Comparison of ENCODE assay signal across 14 mouse cellular contexts in the genomic region with DNA sequence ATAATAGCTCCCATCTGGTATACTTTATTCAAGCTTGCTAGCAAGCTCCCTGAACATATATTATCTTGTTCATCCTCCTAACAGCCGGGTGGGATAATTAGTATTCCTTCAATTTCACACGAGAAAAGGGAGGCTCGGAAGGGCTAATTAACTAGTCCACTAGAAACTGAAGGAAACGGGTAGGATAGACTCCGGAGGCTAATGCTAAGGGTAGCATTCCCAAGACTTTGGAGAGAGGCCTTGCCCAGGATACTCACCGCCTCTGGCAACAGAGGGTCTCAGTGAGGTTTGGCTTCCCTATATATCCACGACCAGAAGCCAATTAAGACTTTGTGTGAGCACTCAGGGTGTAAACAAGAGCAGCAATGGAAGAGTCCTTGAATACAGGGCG. TPM values are rescaled to one million over a fixed set of nuclear protein-coding genes. Genes with fewer than 3 reads are reported as not detected.
A peak's percentile ranks its signal among the peaks of the same experiment; 100 is the strongest.
DNase-seq lines count a peak whose midpoint lies in the region; ATAC-seq and TF ChIP-seq lines count a peak whose summit lies in the region.
"Had no signal": no experiment of that assay in that cellular context is flagged by ENCODE, and none has a peak within 500 bp of the region (broad histone marks: within the 10 kb centered on the region; RNA-seq: fewer than 3 reads in every experiment).

No protein-coding gene starts in this region.

- H3K9me3 ChIP-seq in midbrain, embryonic 11.5 days (ENCODE audit: control insufficient read depth, low read length): no peaks in the 10 kb centered on the region
- H3K9me3 ChIP-seq in midbrain, embryonic 13.5 days: no peaks in the 10 kb centered on the region
- H3K9me3 ChIP-seq in forebrain, postnatal 0 days (ENCODE audit: low read length): no peaks in the 10 kb centered on the region
- no peaks in the 10 kb centered on the region for H3K9me3 ChIP-seq in neural tube, embryonic 15.5 days (replicated peaks)
- no peaks in the 10 kb centered on the region for H3K9me3 ChIP-seq in heart, embryonic 10.5 days
- H3K9me3 ChIP-seq: embryonic facial prominence, embryonic 12.5 days had no signal

- ATAC-seq in midbrain, embryonic 11.5 days (ENCODE audit: low FRiP score): no peak
- ATAC-seq in midbrain, embryonic 13.5 days: no peak
- ATAC-seq in forebrain, postnatal 0 days: no peak
- ATAC-seq in neural tube, embryonic 15.5 days (ENCODE audit: low FRiP score): no peak; the same call in 1 of the 2 replicates

- H3K4me1 ChIP-seq in midbrain, embryonic 11.5 days (ENCODE audit: control insufficient read depth, insufficient read depth, low read length): peaks cover 14% of the 10 kb centered on the region
- peaks cover 37% of the 10 kb centered on the region for H3K4me1 ChIP-seq in midbrain, embryonic 13.5 days (replicated peaks)
- 0 out of 2 replicates have a peak, but pooled peaks cover 4% of the 10 kb centered on the region for H3K4me1 ChIP-seq in forebrain, postnatal 0 days (ENCODE audit: insufficient read depth)
- peaks cover 42% of the 10 kb centered on the region for H3K4me1 ChIP-seq in neural tube, embryonic 15.5 days
- peaks cover 31% of the 10 kb centered on the region for H3K4me1 ChIP-seq in heart, embryonic 10.5 days

- peak overlapping the region; percentile 71 for H3K4me2 ChIP-seq in midbrain, embryonic 11.5 days
- H3K4me2 ChIP-seq in midbrain, embryonic 13.5 days (replicated peaks): no peak overlapping the region; the same call in 1 of the 2 replicates
- H3K4me2 ChIP-seq in forebrain, postnatal 0 days (ENCODE audit: low read depth): peak overlapping the region; percentile 88
- peak overlapping the region; percentile 84 for H3K4me2 ChIP-seq in neural tube, embryonic 15.5 days

- H3K4me3 ChIP-seq in midbrain, embryonic 11.5 days (ENCODE audit: low read depth, low read length): no peak overlapping the region
- no peak overlapping the region for H3K4me3 ChIP-seq in midbrain, embryonic 13.5 days (replicated peaks)
- H3K4me3 ChIP-seq in forebrain, postnatal 0 days (ENCODE audit: low read depth, low read length): 0 out of 2 replicates have a peak overlapping the region, but pooled peaks have one; percentile 77
- H3K4me3 ChIP-seq in neural tube, embryonic 15.5 days (replicated peaks): peak overlapping the region; percentile 69; the same call in 1 of the 2 replicates
- no peak overlapping the region for H3K4me3 ChIP-seq in heart, embryonic 10.5 days

- 52% methylated on average over 8 of the region's 8 CpGs for WGBS in midbrain, embryonic 11.5 days
- WGBS in midbrain, embryonic 13.5 days: 38% methylated on average over 8 of the region's 8 CpGs
- 16% methylated on average over 8 of the region's 8 CpGs for WGBS in forebrain, postnatal 0 days
- 25% methylated on average over 8 of the region's 8 CpGs for WGBS in neural tube, embryonic 15.5 days
- 52% methylated on average over 8 of the region's 8 CpGs for WGBS in heart, embryonic 10.5 days

- H3K9ac ChIP-seq in midbrain, embryonic 11.5 days (ENCODE audit: low read length): no peak overlapping the region
- H3K9ac ChIP-seq in midbrain, embryonic 13.5 days (replicated peaks): no peak overlapping the region
- 0 out of 2 replicates have a peak overlapping the region, but pooled peaks have one; percentile 85 for H3K9ac ChIP-seq in forebrain, postnatal 0 days
- H3K9ac ChIP-seq in neural tube, embryonic 15.5 days (replicated peaks): peak overlapping the region; percentile 75; the same call in 1 of the 2 replicates
- H3K9ac ChIP-seq: liver, embryonic 14.5 days had no signal

- TF ChIP-seq CTCF in forebrain, postnatal 0 days (IDR thresholded peaks at IDR 0.05; ENCODE audit: low read depth): no peak

- no peak overlapping the region for H3K27ac ChIP-seq in midbrain, embryonic 11.5 days (ENCODE audit: low read depth, low read length)
- no peak overlapping the region for H3K27ac ChIP-seq in midbrain, embryonic 13.5 days
- H3K27ac ChIP-seq in forebrain, postnatal 0 days (ENCODE audit: low read depth, low read length): peak overlapping the region; percentile 95
- H3K27ac ChIP-seq in neural tube, embryonic 15.5 days (replicated peaks): peak overlapping the region; percentile 88
- no peak overlapping the region for H3K27ac ChIP-seq in heart, embryonic 10.5 days
- H3K27ac ChIP-seq: liver, embryonic 14.5 days had no signal

- H3K36me3 ChIP-seq in midbrain, embryonic 11.5 days (ENCODE audit: control insufficient read depth, insufficient read depth, low read length): no peaks in the 10 kb centered on the region
- H3K36me3 ChIP-seq in midbrain, embryonic 13.5 days: no peaks in the 10 kb centered on the region
- no peaks in the 10 kb centered on the region for H3K36me3 ChIP-seq in forebrain, postnatal 0 days (ENCODE audit: insufficient read depth)
- no peaks in the 10 kb centered on the region for H3K36me3 ChIP-seq in neural tube, embryonic 15.5 days
- no peaks in the 10 kb centered on the region for H3K36me3 ChIP-seq in heart, embryonic 10.5 days
- H3K36me3 ChIP-seq: embryonic facial prominence, embryonic 12.5 days had no signal

- H3K27me3 ChIP-seq in midbrain, embryonic 11.5 days (ENCODE audit: control insufficient read depth, insufficient read depth, low read length): peaks cover 39% of the 10 kb centered on the region
- peaks cover 50% of the 10 kb centered on the region for H3K27me3 ChIP-seq in midbrain, embryonic 13.5 days
- H3K27me3 ChIP-seq in forebrain, postnatal 0 days (ENCODE audit: insufficient read depth, low read length): no peaks in the 10 kb centered on the region
- peaks cover 17% of the 10 kb centered on the region for H3K27me3 ChIP-seq in neural tube, embryonic 15.5 days (replicated peaks)
- peaks cover 71% of the 10 kb centered on the region for H3K27me3 ChIP-seq in heart, embryonic 10.5 days (ENCODE audit: insufficient read depth, poor library complexity, severe bottlenecking)

- peak; percentile 22 for DNase-seq in cerebellum, adult 9-10 months
- DNase-seq in cerebellum, postnatal 14 days: no peak
- no peak for DNase-seq in midbrain, embryonic 11.5 days (ENCODE audit: low spot score, missing footprints)
- no peak for DNase-seq in forebrain, postnatal 0 days
- no peak for DNase-seq in MN1 (ENCODE audit: low spot score)
- no peak for DNase-seq in heart, embryonic 10.5 days (ENCODE audit: low spot score)
- DNase-seq: adrenal gland, postnatal 10 days; heart, adult 2 months had no signal

RNA-seq across cellular contexts. Expression of gene Gm13889, which starts 0.8 kb away (rescaled TPM):
- polyA plus RNA-seq in midbrain, embryonic 11.5 days (2014; fragmentation: Nextera tagmentation; extraction: Ambion mirVana): 1.7 and 1.9 TPM in 2 replicates
- polyA plus RNA-seq in midbrain, embryonic 13.5 days (2015; fragmentation: Nextera tagmentation; extraction: Ambion mirVana): 3.0 and 5.0 TPM in 2 replicates
- total RNA-seq in forebrain, postnatal 0 days (2014; rRNA removed): 47.5 and 72.6 TPM in 2 replicates
- 29.3 and 34.2 TPM in 2 replicates for polyA plus RNA-seq in forebrain, postnatal 0 days (2015; fragmentation: Nextera tagmentation; extraction: Ambion mirVana)
- 8.8 and 10.8 TPM in 2 replicates for polyA plus RNA-seq in neural tube, embryonic 15.5 days (2015; fragmentation: Nextera tagmentation; extraction: Ambion mirVana)
- 2.6 and 3.1 TPM in 2 replicates for polyA plus RNA-seq in heart, embryonic 10.5 days (2016; fragmentation: Nextera tagmentation; extraction: Ambion mirVana)

RNA-seq across cellular contexts. Expression of gene Gm27027, which starts 38.4 kb away (rescaled TPM):
- polyA plus RNA-seq in midbrain, embryonic 11.5 days (2014; fragmentation: Nextera tagmentation; extraction: Ambion mirVana): not detected in 2 replicates
- not detected in 2 replicates for polyA plus RNA-seq in midbrain, embryonic 13.5 days (2015; fragmentation: Nextera tagmentation; extraction: Ambion mirVana)
- not detected in 2 replicates for total RNA-seq in forebrain, postnatal 0 days (2014; rRNA removed)
- polyA plus RNA-seq in forebrain, postnatal 0 days (2015; fragmentation: Nextera tagmentation; extraction: Ambion mirVana): not detected in 2 replicates
- polyA plus RNA-seq in neural tube, embryonic 15.5 days (2015; fragmentation: Nextera tagmentation; extraction: Ambion mirVana): not detected in 2 replicates
- polyA plus RNA-seq in heart, embryonic 10.5 days (2016; fragmentation: Nextera tagmentation; extraction: Ambion mirVana): not detected in 2 replicates
- total RNA-seq: adrenal gland, postnatal 10 days; heart, adult 2 months; left cerebral cortex, postnatal 25 days had no signal
- polyA plus RNA-seq: embryonic facial prominence, embryonic 12.5 days; heart, adult 2 months; large intestine, adult 2 months; liver, embryonic 14.5 days had no signal

RNA-seq across cellular contexts. Expression of gene Alkbh3, which starts 52.8 kb away (rescaled TPM):
- 50.8 and 51.3 TPM in 2 replicates for polyA plus RNA-seq in midbrain, embryonic 11.5 days (2014; fragmentation: Nextera tagmentation; extraction: Ambion mirVana)
- polyA plus RNA-seq in midbrain, embryonic 13.5 days (2015; fragmentation: Nextera tagmentation; extraction: Ambion mirVana): 53.5 and 59.6 TPM in 2 replicates
- 36.2 and 53.1 TPM in 2 replicates for total RNA-seq in forebrain, postnatal 0 days (2014; rRNA removed)
- polyA plus RNA-seq in forebrain, postnatal 0 days (2015; fragmentation: Nextera tagmentation; extraction: Ambion mirVana): 46.9 and 47.3 TPM in 2 replicates
- polyA plus RNA-seq in neural tube, embryonic 15.5 days (2015; fragmentation: Nextera tagmentation; extraction: Ambion mirVana): 44.4 and 47.2 TPM in 2 replicates
- 66.2 and 74.0 TPM in 2 replicates for polyA plus RNA-seq in heart, embryonic 10.5 days (2016; fragmentation: Nextera tagmentation; extraction: Ambion mirVana)

Comparison
In these comparisons a context has a peak if more than half of its experiments do, and no peak if none do; other contexts are left out.
1. H3K27ac ChIP-seq: peak in forebrain, postnatal 0 days (single experiment) and neural tube, embryonic 15.5 days (single experiment); none in midbrain, embryonic 11.5 days (single experiment), midbrain, embryonic 13.5 days (single experiment) and heart, embryonic 10.5 days (single experiment).
2. H3K4me3 ChIP-seq: peak in forebrain, postnatal 0 days (single experiment) and neural tube, embryonic 15.5 days (single experiment); none in midbrain, embryonic 11.5 days (single experiment), midbrain, embryonic 13.5 days (single experiment) and heart, embryonic 10.5 days (single experiment).
3. H3K9ac ChIP-seq: peak in forebrain, postnatal 0 days (single experiment) and neural tube, embryonic 15.5 days (single experiment); none in midbrain, embryonic 11.5 days (single experiment) and midbrain, embryonic 13.5 days (single experiment).